Mouse (Mus musculus) embryonic fibroblast, embryonic 13.5 days (primary cell): Measurements from ENCODE around the gene Ddx6.

Source experiments
- CTCF ChIP-seq: IDR thresholded peaks from 2 replicates; pipeline ENCODE4 v1.5.1; 2011; ENCODE audit warnings: mild to moderate bottlenecking, control low read depth, low read length, moderate library complexity, borderline replicate concordance; ENCODE audit not compliant: insufficient read depth
- POLR2A ChIP-seq: IDR thresholded peaks from 2 replicates; pipeline ENCODE4 v1.6.1; 2011; ENCODE audit warnings: low read depth, mild to moderate bottlenecking, control low read depth, low read length, moderate library complexity

GRCm38 (mm10) chr9:44599616-44600015 lies 5.1 kb upstream of the Ddx6 start:
- no peak for TF ChIP-seq CTCF
- TF ChIP-seq POLR2A: no peak
